Mouse (Mus musculus) cerebellum, adult 2 months (tissue): ENCODE data around the gene Dtd1. TPM values are rescaled to one million over a fixed set of nuclear protein-coding genes. Genes with fewer than 3 reads are reported as not detected.

Experiments
- DNase-seq, 2 experiments: peaks; one replicate each; pipeline ENCODE4 v3.0.0; 2021
- H3K27ac ChIP-seq: fragments of 200-500 bp; 2 replicates; pipeline ENCODE4 v1.5.1; 2012; ENCODE audit warnings: low read length, control low read depth, inconsistent platforms; ENCODE audit not compliant: insufficient read depth
- H3K27me3 ChIP-seq: fragments of 200-500 bp; 2 replicates; pipeline ENCODE4 v1.6.1; 2012; ENCODE audit warnings: inconsistent platforms, mild to moderate bottlenecking, low read length, moderate library complexity; ENCODE audit not compliant: control insufficient read depth, insufficient read depth
- H3K4me1 ChIP-seq: fragments of 200-500 bp; 2 replicates; pipeline ENCODE4 v1.6.1; 2011; ENCODE audit warnings: low read length; ENCODE audit not compliant: control insufficient read depth, insufficient read depth
- H3K4me3 ChIP-seq: fragments of 200-500 bp; replicated peaks from 2 replicates; pipeline ENCODE3; 2011; ENCODE audit warnings: mild to moderate bottlenecking, low read depth, low read length, control low read depth; ENCODE audit not compliant: insufficient read depth
- CTCF ChIP-seq: fragments of 200-500 bp; IDR thresholded peaks from 2 replicates; pipeline ENCODE4 v1.5.1; 2011; ENCODE audit warnings: low read depth, mild to moderate bottlenecking, control low read depth, low read length, moderate library complexity, borderline replicate concordance; ENCODE audit not compliant: insufficient read depth
- POLR2A ChIP-seq: fragments of 200-500 bp; IDR thresholded peaks from 2 replicates; pipeline ENCODE4 v1.6.1; 2011; ENCODE audit warnings: low read length, control low read depth, borderline replicate concordance; ENCODE audit not compliant: insufficient read depth
- WGBS: fragments of 180-500 bp; shearing (Covaris S2); methylation state at CpG from one replicate; pipeline ENCODE4 v1.1.7; 2018; 5-methylcytosine and 5-hydroxymethylcytosine counted together
- polyA plus RNA-seq: library from polyadenylated mRNA; depleted of rRNA; stranded (reverse); fragments of >200 nt; gene quantifications from 2 replicates; pipeline ENCODE4 v1.2.3, GENCODE M21; 2012

The Dtd1 gene
- polyA plus RNA-seq, 1 experiment, result 74.5 TPM

DNA sequence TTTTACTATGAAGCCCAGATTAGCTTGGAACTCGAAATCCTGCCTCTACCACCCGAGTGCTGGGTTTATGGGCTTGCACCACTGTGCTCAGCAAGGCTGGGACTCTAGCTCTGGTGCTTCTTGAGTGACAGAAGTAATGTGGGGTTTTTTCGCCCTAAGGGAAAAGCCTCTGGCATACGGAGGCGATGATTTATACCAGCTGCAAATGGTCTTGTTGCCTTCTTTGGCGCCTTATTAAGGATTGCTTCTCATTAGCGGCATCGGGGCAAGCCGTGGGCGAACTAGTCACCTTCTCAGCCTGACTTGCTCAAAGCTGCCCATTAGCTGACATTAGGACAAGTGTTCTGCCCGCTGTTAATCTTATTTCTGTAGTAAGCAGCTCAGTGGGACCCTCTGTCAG lies 100.9 kb downstream of the Dtd1 start:
- Histone ChIP-seq H3K4me3 (no peak overlapping the region), H3K27me3 (no peaks in the 10 kb centered on the region), H3K27ac (no peak overlapping the region), H3K4me1 (no peaks in the 10 kb centered on the region)
- 90% methylated on average over 11 of the region's 11 CpGs for WGBS
- TF ChIP-seq CTCF (no peak), POLR2A (no peak)
- DNase-seq, result no peak

DNA sequence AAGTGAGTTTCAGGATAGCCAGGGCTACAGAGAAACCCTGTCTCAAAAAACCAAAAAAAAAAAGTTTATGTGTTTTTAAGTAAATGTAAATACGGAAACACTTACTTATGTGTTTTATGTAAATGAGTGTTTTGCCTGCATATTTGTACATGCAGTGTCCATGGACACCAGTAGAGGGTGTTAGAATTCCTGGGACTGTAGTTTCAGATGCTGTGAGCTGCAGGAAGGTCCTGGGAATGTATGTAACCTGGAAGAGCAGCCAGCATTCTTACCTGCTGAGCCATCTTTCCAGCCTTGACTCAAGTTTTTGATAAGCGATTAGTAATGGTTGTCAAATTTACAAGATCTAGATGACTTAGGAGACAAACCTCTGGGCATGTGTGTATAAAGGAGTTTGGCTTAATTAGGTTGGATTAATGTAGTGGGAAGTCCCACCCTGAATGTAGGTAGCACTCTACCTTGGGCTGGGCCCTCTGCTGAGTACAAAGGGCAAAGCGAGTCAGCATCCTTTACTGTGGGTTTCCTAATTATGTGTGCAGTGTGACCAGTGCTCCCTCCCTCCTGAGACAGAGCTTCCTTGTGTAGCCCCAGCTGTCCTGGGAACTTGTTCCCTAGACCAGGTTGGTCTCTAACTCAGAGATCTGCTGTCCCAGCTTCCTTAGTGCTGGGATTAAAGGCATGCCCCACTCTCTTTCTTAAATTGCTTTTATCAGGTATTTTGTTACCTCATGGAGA lies 101.9 kb downstream of the Dtd1 start:
- no peaks in the 10 kb centered on the region for H3K27me3 ChIP-seq
- no peak for TF ChIP-seq CTCF
- TF ChIP-seq POLR2A, result no peak
- no peak for DNase-seq
- H3K27ac ChIP-seq, result no peak overlapping the region
- H3K4me3 ChIP-seq, result no peak overlapping the region
- WGBS, result 100% methylated on average over 3 of the region's 3 CpGs
- no peaks in the 10 kb centered on the region for H3K4me1 ChIP-seq

DNA sequence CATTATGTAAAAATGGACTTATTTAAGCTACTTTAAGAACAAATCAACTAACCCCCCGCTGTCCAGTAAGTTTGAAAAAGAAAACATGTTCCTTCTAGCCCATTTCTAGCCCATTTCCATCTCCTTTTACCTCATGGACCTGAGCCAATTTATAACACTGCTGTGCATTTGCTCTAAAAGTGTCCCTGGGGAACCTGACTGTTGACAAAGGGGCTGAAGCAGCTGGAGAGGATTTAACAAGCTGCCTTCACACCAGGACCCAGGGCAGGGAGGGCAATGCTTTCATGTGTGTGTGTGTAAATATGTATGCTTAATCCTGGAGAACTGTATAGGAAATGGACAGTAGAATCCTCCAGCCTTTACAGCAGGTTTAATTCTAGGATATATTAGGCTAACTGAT lies 109.6 kb downstream of the Dtd1 start:
- H3K27ac ChIP-seq, result no peak overlapping the region
- DNase-seq, result no peak
- WGBS, result 82% methylated on average over 1 of the region's 1 CpGs
- H3K4me1 ChIP-seq, result peaks cover 7% of the 10 kb centered on the region
- H3K4me3 ChIP-seq, result no peak overlapping the region
- no peaks in the 10 kb centered on the region for H3K27me3 ChIP-seq
- TF ChIP-seq CTCF (no peak), POLR2A (no peak)

DNA sequence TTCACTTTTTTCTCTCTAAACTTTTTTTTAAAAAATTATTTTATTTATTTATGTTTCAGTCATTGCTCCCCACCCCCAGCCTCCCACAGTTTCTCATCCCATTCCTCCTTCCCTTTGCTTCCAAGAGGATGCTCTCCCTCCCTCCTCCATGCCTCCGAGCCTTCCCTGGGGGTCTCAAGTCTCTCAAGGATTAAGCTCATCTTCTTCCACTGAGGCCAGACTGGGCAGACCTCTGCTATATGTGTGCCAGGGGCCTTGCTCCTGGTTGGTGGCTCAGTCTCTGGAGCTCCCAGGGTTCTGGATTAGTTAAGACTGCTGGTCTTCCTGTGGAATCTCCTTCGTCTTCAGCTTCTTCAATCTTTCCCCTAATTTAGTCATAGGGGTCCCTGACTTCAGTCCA lies 110.0 kb downstream of the Dtd1 start:
- Histone ChIP-seq H3K4me1 (peaks cover 7% of the 10 kb centered on the region), H3K4me3 (no peak overlapping the region), H3K27ac (no peak overlapping the region), H3K27me3 (no peaks in the 10 kb centered on the region)
- TF ChIP-seq CTCF, result no peak
- no peak for TF ChIP-seq POLR2A
- no peak for DNase-seq
- WGBS, result 74% methylated on average over 2 of the region's 2 CpGs

DNA sequence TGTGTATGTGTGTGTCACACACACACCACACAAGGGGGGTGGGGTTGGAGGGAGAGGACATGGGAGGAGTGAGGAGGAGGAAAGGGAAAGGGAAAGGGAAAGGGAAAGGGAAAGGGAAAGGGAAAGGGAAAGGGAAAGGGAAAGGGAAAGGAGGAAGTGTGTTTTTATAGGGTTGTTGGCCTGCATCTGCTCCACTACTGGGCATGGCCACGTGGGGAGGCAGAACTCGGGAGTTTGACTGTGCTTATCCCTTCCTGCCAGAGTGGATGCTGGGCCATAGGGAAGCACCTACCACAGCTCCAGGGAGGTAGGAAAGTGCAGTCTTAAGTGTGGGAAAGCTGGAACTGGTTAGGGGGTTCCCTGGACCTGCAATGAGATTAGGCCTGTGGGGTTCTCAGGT lies 114.9 kb downstream of the Dtd1 start:
- Histone ChIP-seq H3K27ac (no peak overlapping the region), H3K27me3 (no peaks in the 10 kb centered on the region), H3K4me1 (no peaks in the 10 kb centered on the region; the same call in 1 of the 2 replicates), H3K4me3 (no peak overlapping the region)
- DNase-seq, result no peak
- TF ChIP-seq CTCF (no peak), POLR2A (no peak)
- 85% methylated on average over 2 of the region's 2 CpGs for WGBS

DNA sequence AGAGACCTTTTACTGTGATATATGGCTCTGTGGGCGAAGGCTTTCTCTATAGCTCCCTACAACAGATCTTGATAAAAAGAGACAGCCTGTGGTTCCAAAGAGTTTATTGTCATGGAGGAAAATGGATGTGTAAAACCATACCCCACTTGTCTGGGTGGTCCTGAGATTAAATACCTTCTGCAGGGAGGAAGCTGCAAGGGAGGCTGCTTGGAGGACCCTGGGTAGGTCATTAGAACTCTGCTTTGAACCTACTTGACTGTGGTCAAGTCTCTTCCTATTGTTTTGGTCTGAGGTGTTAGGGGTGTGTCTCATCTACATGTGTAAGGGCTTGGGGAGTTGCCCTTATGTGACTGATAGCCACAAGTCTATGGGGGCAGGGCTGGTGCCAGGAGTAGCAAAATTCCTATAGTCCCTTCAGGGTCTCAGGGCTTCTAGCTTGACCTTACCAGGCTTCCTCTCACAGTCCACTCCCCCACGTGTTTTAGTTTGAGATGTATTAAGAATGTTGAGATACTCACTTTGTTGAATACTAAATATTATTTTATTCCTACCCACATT lies 115.6 kb downstream of the Dtd1 start:
- 81% methylated on average over 2 of the region's 2 CpGs for WGBS
- TF ChIP-seq CTCF (no peak), POLR2A (no peak)
- H3K27ac ChIP-seq, result no peak overlapping the region

GRCm38 (mm10) chr2:144716248-144716647 lies 116.6 kb downstream of the Dtd1 start:
- no peak overlapping the region for H3K4me3 ChIP-seq
- DNase-seq, result no peak
- no peak overlapping the region for H3K27ac ChIP-seq
- 82% methylated on average over 5 of the region's 5 CpGs for WGBS
- no peaks in the 10 kb centered on the region for H3K27me3 ChIP-seq
- H3K4me1 ChIP-seq, result no peaks in the 10 kb centered on the region; the same call in 1 of the 2 replicates
- no peak for TF ChIP-seq CTCF
- no peak for TF ChIP-seq POLR2A

More for the DNA sequence above, 115.6 kb downstream of the Dtd1 start:
- Histone ChIP-seq H3K4me3 (no peak overlapping the region), H3K4me1 (no peaks in the 10 kb centered on the region; the same call in 1 of the 2 replicates), H3K27me3 (no peaks in the 10 kb centered on the region)
- DNase-seq, result no peak

DNA sequence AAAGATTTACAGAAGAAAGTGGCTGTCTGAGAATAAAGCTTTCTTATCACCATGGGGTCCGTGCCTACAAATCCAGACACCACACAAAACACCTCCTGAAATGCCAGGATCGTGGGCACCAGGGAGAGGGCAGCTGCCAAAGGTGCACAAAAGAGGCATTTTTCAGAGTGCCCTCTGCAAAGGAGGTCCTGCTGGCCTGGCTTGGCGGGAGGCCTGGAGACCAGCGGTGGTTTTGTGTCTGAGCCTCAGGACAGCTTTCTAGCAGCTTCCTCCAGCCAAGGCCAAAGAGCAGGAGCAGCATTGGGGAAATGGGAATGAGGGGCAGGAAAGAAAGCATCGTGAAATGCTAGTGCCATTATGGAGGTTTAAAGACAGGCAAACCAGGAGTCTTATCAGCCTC lies 118.6 kb downstream of the Dtd1 start:
- Histone ChIP-seq H3K4me3 (no peak overlapping the region), H3K27ac (no peak overlapping the region), H3K4me1 (no peaks in the 10 kb centered on the region; the same call in 1 of the 2 replicates), H3K27me3 (no peaks in the 10 kb centered on the region)
- TF ChIP-seq POLR2A, result no peak
- no peak for TF ChIP-seq CTCF
- WGBS, result 26% methylated on average over 5 of the region's 5 CpGs
- peak in 1 of 2 experiments; percentile 14 for DNase-seq
